Mouse (Mus musculus) lung, postnatal 4 days (tissue): Measurements from ENCODE around the gene Pex5l.

Source experiments
- DNase-seq, 2 experiments: peaks; one replicate each; pipeline ENCODE4 v3.0.0; 2021

Pex5l gene

DNA sequence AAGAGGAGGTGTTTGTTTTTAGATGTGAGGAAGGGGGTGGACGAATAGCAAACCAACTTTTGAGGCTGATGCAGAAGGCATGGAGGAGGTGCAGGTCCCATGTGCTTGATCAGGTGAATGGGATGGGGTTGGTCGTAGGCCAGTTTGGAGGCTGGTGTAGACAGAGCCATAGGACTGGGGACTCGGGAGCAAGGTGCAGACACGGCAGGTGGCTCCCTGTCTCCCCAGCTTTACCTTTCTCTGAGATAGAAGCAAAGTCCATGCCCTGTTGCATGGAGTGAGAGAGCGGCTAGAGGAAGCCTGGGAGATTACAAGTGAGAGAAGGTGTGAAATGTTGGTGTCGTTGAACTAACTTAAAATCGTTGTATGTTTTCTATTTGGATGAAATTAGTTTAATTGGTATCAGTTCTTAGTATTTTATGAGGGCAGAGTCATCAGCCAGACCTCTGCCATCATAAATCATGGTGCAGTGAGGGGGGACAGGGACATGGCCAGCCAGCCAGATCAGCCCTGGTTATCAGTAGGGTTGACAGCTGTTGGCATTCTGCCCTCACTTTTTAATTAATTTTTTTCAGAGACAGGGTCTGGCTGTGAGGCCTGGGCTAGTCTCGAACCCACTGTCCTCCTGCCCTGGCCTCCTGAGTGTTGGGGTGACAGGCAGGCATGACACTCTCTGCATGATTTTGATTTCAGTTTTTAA is 203.1 kb downstream of the Pex5l start:
- no peak for DNase-seq

DNA sequence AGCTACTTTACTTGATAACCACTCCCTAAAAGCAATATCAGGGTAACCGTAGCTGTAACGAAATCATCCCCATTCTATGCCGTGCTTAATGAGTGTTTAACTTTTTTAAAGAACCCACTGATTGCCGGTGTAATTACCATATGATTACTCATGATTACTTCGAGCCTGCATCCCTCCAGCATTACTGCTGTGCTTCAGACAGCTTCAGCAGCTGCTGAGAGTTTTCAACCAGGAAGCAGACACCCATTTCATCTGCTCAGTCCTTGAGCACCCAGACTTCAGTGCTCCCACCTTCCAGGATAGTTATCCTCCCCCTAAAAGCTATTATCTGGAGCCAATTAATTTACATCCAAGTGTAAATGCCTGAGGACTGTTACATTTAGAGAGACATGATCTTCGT is 218.9 kb downstream of the Pex5l start:
- no peak for DNase-seq

DNA sequence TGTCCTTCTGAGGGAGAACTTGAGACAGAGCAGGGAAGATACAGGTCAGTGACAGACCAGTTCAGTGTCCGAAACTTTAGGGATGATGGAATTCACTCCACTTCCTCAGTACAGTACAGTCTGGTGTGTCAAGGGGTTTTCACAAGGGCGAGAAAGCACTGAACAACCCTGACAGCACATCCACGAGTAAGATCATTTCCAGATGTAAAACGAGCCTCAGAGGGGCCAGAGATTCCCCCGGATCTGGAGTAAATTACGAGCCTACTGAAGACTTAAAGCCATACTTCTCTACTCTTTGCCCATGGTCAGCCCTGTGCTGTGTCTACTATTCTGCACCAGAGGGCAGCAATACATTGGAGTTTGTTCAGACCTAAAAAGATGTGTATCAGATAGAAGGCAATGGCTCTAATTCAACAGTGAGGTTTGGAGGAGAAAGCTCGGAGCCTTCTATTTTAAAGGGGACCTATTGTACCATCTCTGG is 232.9 kb downstream of the Pex5l start:
- DNase-seq: no peak

DNA sequence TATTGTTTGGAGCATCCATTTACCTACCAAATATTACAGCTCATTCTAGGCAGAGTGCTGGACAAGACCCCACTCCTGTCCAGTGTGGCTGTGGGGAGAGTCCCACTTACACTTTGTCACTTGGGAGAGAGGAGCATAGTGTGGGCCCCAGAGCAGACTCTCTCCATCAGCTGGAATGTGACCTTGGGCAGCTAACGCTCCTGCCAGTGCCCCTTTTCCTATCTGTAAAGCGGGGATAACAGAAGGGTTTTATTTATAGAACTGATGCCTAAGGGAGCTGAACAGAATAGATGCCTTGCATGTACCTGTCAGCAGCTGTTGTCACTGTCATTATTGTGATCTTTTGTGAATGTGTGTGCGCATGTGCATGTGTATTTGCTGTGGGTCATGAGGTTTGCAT is 234.6 kb downstream of the Pex5l start:
- no peak for DNase-seq

DNA sequence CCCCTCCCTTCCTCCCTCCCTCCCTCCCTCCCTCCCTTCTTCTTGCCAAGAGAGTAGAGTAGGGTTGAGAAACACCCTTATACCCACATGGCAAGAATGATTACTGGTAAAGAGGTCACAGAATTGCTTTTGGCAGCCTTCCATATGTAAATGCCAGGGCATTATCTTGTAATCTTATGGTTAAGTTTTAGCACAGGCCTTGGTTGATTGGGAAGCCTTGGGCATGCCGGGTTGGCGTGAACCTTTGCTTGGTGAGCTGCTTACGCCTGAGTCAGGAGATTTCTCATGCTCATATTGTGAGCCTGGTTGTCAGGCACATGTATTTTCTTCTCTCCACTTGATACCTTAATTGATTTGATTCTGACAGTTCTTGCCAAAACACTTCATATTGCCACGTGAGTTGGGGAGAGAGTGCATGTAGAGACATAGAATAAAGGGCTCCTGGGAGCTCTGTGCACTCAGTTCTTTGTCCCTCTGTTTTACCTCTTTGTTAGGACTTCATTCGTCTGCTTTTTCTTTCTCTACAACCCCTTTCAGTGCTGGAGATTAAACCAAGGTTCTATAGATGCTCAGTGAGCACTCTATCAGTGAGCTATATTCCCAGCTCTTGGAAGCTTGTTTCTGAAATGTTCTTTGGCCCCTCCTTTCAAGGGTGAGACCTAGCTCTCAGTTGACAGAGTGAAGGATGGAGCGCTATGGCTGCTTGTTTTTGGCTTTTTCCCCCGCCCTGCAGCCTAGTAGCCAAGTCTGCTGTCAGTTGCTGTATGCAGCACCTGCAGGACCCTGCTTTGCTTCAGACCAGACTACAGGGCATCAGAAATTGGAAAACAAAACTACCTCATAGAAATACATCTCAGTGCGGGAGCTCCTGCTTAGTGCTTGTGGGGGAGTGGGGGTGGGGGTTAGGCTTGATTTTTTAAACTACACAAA is 236.9 kb downstream of the Pex5l start:
- DNase-seq: no peak

DNA sequence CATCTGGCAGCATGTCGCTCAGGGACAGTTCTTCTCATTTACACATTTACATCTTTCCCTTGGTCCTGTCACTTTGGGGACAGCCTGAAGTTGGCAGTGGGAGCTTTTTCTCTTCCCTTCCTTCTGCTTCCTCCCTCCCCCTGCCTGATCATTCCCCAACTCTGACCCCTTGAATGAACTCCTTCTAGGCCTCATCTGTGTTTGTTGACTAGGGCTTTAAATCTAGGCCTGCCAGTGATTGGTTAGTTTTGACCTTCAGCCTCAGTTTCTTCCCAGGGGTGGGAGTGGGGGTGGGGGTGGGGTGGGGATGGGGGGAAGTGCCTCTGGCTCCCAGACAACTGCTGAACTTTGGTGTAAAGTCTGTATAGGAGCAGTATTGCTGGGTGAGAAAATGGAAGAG is 238.4 kb downstream of the Pex5l start:
- DNase-seq: no peak

DNA sequence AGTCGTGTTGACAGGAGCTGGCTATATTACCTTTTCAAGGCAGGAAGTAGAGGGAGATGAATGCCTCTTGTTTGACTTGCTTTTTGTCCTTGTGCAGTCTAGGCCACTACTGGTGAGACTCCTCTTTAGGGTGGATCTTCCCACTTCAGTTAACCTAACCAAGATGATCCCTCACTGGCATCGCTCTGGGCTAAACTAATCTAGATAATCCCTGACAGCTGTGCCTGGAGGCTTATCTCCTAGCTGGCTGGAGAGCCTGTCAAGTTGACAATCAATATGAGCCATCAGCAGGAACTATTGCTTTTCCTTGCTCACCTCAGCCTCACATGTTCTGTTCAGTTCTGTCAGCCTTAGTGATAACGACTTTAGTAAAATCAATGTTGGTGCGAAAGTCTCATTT is 239.6 kb downstream of the Pex5l start:
- DNase-seq: no peak
